Mouse (Mus musculus): ENCODE results near the gene Fmnl2.

Gene Fmnl2

DNA sequence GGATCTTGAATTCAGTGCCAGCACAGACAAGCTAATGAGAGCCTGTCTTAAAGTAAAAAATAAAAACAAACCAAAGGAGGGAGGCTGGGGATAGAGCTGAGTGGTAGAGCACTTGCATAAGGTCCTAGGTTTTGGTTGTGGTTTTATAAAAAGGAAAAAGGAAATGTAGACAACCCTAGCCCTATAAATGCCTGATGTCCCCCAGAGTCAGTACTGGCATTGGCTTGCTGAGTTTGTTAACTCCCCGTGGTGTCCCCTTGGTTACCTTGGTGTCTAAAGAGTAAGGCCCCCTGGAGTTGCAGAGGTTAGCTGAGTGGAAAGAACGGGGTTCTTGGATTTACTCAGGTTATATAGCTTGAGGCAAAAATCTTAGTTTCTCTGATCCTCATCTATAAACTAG is 55.7 kb downstream of the Fmnl2 start:
- no peak for DNase-seq (ENCODE audit: low read depth, low spot score)

DNA sequence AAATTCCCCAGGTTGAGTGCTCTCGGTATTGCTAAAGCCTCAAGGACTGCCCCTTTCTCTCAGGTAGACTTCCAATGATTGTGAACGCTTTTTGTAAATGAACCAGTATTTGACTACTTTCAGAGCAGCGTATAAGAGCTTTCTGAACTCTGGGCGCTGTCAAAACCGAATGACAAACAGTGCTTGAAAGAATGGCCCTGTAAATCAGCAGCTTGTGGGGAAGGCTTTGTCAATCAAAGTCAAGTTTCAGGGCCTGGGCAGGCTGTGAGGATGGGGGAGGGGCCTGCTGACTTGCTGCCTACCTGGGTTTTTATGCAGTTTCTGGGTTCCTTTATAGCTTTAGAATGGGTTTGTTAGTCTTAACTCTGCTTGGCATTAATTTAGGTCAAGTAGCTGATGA is 56.1 kb downstream of the Fmnl2 start:
- DNase-seq (ENCODE audit: low read depth, low spot score) = no peak

DNA sequence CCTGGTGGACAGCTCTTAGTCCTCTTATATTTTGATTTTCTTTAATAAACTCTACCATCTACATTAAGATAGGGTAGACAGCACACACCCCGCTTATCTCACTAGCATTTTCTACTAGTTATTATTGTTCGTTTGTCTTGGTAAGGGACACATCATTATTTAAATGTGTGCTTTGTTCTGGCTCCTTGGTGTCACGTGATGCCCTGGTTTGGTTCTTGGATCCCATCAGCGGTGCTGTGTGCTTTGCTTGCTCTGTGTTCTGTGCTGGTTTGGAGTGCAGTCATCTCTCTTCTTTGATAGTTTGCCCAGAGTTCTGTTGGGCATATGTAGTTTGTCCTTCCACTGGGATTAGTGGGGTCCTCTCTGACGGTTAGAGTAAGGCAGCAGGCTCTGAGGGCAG is 57.9 kb downstream of the Fmnl2 start:
- no peak for DNase-seq (ENCODE audit: low read depth, low spot score)

DNA sequence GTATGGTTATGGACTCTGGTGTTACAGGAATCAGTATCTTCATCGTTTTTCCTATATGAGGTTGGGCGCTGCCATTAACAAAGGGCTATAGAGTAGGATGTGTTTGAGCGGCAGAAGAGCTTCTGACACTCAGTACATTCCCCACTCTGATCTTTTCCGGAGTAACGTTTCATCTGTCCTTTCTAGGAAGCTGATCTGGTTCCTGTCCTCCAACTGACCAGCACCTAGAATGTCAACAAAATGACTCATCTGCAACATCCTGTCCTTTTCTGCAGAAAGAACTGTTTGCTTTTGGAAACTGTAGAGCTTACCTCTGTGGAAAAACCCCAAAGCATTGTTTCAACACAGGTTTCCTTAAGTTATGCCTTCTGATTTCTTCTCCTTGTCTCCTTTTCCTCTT is 60.4 kb downstream of the Fmnl2 start:
- no peak for DNase-seq (ENCODE audit: low read depth, low spot score)

DNA sequence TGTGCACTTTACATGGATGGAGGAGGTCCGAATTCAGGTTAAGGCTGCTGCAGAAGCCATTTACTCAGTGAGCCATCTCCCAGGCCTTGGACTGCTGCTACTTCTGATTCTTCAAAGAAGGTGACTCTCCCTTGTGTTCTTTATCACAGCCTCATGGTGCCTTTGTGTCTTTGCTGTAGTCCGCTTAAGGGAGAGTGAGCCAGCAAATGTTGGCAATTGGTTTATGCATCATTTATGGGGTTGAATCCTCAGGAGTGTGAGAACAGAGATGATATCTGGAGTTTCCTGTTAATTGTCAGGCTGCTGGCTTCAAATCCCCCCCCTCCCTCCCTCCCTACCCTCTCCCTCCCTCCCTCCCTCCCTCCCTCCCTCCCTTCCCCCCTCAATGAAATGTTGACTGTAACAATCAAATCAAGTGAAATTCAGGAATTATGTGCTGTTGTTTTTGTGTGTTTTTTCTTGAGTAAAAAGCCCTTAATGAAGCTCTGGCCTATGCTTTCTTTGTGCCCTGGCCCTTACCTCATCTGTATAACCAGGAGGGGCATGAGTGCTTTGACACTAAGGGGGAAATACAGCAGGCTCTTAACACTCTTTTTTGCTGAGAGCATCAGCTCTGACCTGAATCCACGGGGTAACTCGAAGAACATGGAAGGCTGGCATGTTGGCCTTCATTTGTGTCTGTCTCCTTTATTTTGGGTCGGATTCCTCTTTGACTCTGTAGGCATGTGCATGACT is 63.2 kb downstream of the Fmnl2 start:
- no peak for DNase-seq (ENCODE audit: low read depth, low spot score)

DNA sequence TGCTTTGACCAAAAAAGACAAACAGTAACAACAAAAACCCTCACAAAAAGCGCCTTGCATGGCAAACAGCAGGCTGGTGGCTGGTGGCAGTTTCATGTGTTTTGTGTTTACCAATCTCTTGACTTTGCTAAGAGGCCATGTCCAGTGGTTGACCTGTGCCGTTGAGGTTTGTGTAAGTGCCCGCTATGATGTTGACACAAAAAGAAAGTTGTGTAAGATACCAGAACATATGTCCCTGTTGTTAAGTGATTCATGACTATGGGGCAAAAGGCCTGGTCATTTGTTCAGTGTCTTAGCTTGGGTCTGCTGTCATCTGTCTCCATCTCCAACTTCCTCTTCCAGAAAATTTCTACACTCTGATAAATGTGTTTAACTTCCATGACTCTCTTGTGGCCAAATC is 67.4 kb downstream of the Fmnl2 start:
- DNase-seq (ENCODE audit: low read depth, low spot score) = no peak

DNA sequence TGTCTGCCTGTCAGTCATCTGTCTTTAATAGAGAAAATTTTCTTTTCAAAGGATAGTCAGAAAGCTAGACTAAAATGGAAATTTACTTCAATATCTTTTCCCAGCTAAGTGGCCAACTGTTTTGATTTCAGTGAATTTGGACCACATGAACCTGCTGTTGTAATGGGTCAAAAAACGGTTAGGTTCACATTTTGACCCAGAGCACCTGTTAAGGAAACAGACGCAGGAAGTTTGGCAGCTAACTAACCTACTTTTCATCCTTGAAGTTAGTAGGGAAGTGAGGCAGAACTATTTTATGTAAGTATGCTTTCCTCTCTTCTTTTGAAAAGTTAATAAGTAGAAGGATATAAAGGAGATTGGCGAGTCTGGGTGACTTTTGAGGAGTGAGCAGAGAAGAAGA is 69.7 kb downstream of the Fmnl2 start:
- no peak for DNase-seq (ENCODE audit: low read depth, low spot score)

DNA sequence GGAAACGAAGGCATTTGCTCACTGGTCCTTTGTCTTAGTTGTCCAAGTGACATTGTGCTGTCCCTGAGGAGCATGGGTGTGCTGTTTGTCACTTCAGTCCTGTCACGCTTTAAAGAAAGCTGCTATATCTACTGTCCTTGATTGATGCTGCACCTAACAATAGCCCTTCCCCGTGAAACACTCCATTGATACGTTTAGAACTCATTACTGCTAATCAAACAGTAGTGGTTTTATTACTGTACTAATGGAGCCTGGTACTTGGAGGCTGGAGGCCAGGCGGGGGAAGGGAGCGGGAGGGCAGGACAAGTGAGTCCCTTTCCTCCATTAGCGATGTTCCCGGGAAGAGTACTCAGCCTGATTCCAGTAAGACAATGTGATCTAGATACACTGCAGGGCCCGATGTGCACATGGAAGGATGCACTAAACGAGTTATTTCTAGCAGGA is 70.2 kb downstream of the Fmnl2 start:
- no peak for DNase-seq (ENCODE audit: low read depth, low spot score)

DNA sequence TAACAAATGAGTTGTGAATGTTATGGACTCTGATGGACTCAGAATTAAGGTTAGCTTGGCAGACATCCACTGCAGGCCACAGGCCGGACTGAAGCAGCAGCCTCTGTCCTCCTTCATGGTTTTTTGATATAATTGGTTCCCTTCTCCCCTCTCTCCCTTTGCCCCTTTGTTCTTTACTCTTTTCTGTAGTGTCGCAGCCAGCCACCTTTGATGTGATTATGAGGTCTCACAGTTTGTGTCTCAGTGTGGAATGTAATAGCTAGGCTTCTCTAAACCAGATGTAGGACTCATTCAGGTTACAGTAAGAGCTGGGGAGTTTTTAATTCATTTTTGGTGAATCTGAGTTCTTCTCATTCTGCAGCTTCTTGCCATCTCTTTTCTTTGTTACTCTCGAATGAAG is 70.7 kb downstream of the Fmnl2 start:
- no peak for DNase-seq (ENCODE audit: low read depth, low spot score)

DNA sequence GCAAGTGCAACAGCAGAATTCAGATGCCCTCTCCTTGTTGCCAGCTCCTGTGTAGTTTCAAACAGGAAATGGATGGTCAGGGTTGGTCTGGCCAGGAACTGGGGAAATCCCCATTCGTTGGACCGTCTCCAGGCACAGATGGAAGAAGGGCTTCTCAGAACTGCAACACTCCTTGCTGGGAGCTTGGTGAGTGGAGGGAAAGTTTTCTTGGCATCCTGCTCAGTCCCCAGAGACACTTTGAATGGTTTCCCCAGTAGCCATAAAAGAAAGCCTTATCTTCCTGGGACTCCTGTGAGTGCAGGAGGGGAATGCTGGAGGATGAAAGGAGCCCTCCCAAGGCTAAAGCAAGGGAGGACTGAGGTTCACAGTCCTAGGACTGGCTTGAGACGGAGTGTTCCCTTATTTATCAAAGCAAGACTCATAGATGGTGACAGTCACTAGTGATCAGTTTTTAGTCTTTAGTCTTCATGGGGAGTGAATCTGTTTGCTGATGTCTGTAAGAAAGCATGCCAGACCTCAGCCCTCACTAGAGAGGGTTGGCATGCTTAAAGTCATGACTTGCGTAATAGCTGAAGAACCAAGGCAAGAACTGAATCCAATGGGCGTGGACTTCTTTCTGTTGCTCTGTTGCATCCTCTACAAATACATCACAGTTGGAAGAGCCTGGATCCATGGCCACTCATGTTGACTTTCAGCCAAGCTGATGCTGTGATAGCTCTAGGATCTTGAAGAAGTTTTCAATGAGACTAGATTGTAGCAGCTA is 72.6 kb downstream of the Fmnl2 start:
- no peak for DNase-seq (ENCODE audit: low read depth, low spot score)

DNA sequence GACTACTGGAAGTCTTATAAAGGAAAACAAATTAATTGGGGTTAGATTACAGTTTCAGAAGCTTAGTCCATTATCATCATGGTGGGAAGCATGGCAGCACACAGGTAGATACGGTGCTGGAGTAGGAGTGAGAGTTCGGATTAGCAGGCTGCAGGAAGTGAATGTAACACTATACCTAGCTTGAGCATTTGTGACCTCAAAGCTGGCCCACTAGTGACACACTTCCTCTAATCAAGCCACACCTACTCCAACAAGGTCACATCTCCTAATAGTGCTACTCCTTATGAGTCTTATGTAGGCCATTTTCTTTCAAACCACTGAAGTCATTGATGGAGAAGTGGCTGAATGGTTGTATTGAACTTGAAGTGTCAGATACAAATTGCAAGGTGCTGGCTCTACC is 73.7 kb downstream of the Fmnl2 start:
- DNase-seq (ENCODE audit: low read depth, low spot score) = no peak

DNA sequence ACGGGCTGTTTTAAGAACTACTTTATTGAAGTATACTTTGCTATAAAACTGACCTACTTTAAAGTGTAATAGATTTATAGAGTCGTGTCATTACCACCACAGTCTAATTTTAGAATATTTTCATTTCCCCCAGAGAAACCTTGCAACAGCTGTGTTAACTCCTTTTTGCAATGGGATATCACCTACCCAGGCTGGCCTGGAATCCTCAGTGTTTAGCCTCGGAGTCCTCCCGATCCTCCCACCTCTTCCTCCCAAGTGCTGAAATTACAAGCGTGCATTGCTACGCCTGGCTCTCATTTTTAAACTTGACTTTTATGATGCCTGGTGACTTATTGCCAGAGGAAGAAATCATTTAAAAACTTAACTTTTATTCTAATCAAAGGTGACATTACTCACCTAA is 78.2 kb downstream of the Fmnl2 start:
- no peak for DNase-seq (ENCODE audit: low read depth, low spot score)

DNA sequence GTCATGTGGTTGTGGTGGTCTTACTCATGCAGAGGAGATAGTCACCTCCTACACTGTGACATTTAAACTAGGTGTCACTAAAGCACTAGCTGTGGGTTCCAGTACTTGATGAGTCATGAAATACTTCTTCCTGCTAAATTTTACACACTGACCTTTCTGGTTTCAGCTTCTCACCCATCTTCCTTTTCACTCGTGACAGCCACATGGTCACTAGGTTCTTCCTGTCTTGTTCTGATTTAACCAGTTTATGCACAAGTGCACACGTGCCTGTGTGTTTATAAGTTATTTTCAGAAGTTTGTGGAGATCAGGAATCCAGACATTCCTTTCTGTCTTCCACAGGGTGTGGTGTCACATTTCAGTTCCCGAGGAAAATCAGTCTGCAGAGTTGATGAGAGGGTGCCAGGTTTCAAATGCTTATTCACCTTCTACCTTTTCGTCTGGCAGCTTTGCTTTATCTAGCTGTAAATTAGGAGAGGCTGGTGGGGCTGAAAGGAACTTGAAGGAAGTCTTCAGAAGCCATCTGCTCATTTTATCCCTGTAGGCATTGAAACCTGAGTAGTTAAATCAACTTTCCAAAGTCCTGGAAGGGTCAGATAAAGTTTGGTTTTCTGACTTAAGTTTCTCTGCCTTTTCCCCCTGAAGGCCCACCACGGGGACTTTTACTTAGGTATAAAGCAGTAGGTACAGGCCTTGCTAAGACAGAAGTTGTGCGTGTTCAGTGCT is 80.9 kb downstream of the Fmnl2 start:
- DNase-seq (ENCODE audit: low read depth, low spot score) = no peak

DNA sequence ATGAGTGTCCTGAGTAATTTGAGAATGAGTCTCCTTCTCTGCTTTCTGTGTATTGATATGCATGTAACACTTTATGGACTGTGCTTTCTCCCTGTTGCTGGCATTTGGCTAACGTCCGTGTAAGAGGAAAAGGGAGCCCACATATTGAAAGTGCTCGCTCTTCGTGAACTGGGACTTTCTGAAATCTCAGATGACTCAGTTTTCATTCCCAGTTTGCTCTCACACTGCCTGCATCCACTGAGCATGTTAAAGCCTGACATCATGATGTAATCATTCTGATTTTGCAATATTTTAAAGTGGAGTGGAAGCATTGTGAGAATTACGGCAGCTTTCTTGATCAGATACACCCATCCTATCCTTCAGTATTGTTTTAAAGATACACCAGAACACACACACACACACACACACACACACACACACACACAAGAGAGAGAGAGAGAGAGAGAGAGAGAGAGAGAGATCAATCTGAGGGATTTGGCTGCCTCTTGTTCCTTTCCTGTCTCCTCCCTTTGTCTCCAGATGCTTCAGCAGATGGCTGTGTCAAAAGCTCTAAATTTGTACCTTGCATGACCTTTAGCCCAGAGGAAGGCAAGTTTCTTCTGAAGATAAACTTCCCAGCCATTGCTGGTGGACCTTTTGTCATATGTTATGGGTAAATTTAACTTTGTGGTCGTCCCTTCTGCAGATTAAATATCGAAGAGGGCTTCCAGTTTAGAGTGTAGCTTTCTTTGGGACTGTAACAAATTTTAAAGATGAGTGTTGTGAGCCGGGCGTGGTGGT is 86.2 kb downstream of the Fmnl2 start:
- no peak for DNase-seq (ENCODE audit: low read depth, low spot score)

DNA sequence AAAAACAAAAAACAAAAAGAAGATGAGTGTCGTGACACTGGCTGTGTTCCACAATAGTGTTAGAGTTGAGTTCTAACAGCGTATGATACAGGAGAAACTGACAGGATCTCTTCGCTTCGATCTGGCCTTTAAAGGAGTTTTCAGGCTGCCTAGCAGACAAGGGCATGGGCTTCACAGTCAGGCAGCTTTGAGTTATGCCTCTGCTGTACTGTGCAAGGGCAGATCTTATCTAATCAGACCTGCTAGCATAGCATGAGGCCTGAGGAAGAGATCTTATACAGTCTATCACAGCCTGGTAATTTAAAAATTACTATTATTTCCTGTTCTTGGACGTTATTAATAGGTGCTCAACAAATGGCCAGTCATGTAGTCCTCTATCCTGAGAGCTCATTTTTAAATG is 86.9 kb downstream of the Fmnl2 start:
- no peak for DNase-seq (ENCODE audit: low read depth, low spot score)

DNA sequence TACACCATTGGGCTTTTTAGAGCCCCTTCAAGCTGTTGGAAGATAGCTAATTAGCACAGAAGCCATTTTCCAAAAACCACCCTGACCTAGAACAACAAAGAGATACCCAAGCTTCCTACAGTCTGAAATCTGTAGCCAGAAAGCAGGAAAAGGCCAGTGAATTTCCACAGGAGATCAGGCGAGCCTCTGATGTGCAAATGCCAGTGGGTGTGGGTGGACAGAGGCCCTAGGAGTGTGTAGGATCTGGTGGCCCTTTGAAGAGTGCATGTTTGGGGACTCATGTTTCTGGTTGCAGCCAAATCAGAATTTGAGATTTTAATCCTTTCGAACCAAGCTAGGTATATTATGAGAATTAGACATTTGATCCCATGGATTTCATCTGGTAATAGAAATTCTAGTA is 88.4 kb downstream of the Fmnl2 start:
- no peak for DNase-seq (ENCODE audit: low read depth, low spot score)

DNA sequence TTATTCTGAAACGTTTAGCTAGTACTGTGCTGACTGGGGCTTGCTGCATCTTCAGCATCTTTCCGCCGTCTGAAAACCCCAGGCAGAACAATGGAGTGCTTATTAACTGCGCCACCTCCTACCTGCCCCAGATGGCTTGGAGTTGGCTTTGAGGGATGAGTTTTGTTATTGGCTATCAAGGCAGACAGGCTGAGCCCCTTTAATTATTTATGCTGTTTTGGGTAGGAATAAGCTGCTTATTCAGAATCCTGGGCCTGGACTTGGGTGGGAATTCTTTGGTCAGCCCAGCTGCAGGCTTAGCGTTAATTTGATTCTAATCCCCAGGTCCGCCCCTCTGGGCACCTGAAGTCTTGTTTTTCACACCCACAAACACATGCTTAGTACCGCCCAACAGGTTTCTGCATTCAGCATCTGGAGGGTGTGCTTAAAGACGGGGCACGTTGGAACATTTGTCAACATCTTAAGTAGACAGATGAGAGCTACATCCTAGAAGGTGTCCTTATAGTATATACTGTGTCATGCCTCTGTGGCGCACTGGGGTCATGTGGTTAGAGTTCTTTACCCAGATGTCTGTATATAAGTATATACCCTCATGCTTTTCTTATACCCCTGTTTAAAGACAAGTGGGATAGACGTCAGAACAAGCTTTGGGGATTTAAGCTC is 89.0 kb downstream of the Fmnl2 start:
- DNase-seq (ENCODE audit: low read depth, low spot score) = no peak

DNA sequence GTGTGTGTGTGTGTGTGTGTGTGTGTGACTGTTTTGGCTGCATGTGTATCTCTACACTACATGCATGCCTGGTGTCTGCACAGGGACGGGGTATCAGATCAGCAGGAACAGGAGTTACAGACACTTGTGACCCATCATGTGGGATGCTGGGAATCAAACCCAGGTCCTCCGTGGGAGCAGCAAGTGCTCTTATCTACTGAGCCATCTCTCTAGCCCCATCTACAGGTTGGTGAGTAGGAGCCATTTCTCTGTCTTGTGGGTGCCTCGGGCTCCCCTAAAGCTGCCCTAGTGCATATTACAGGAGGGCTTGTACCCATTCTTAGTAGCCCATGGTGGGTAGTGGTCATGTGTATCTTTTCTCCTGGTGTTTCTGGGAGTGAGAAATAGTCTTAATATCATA is 90.7 kb downstream of the Fmnl2 start:
- DNase-seq (ENCODE audit: low read depth, low spot score) = no peak

DNA sequence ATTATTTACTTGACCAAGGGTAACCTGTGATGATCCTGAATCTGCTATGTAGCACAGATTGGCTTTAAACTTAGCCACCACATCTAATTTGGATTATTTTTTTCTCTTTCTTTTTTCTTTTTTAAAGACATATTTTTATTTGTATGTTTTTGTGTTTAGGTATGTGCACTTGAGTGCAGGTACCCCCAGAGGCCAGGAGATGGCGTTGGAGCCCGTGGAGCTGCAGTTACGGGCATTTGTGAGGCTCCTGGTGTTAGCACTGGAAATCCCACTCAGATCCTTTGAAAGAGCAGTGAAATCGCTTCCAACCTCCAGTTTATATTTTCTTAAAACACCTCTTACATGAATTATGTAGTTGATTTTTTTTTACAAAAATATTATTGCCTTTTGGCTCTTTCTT is 91.9 kb downstream of the Fmnl2 start:
- DNase-seq (ENCODE audit: low read depth, low spot score) = no peak

DNA sequence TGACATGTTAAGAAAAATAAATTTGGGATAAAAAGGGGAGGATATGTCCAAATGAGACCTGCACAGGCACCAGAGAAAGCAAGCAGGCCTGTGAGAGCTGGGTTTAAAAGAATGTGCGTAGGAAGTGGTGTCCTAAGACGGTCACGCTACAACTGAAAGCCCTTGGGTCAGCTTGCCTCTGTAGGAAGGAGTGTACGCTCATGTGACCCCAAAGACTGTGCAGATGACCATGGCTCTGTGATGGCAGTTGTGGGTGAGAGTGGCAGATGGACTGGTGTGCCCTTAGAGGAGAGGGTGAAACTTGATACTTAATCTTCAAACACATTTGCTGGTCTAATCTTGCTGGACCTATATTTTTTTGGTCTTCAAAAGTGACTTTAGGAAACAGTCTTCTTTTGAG is 92.6 kb downstream of the Fmnl2 start:
- DNase-seq (ENCODE audit: low read depth, low spot score) = no peak

DNA sequence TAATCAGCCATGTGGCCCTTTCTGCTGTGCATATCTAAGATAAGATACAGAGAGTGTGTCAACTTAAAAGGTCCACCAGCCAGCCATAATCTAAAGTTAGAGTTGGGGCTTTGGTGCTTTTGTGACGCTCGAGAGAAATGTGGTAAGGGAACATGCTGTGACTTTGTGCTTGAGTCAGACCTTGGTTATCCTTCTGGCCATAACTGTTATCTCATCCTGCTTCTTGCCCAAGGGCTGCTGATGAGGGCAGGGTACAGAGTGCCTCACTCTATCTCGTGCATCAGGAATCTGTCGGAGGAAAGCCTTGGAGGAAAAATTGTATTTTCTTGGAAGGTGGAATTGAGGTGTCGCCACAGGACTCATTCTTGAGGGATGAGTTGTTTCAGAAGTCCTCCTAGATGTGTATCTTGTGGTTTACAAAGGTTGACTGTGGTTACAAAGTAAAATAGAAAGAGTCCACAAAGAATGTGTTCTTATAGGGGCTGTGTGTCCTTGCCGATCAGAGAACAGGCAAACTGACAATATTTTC is 94.6 kb downstream of the Fmnl2 start:
- no peak for DNase-seq (ENCODE audit: low read depth, low spot score)

All from CD4-positive helper T cell, adult 2 months (primary cell).